Mouse (Mus musculus) thymus, adult 2 months (tissue): ENCODE data around the gene Ccdc78. TPM values are rescaled to one million over a fixed set of nuclear protein-coding genes. Genes with fewer than 3 reads are reported as not detected.
A peak's percentile ranks its signal among the peaks of the same experiment; 100 is the strongest.

Experiments used
- DNase-seq: peaks from one replicate; pipeline ENCODE4 v3.0.0; 2021
- H3K27ac ChIP-seq: fragments of 200-500 bp; 2 replicates; pipeline ENCODE4 v1.5.1; 2012; ENCODE audit warnings: low read length, control low read depth; ENCODE audit not compliant: control insufficient read depth, insufficient read depth
- H3K27me3 ChIP-seq: fragments of 200-500 bp; 2 replicates; pipeline ENCODE4 v1.6.1; 2012; ENCODE audit warnings: mild to moderate bottlenecking, low read length, moderate library complexity, mixed read lengths; ENCODE audit not compliant: control insufficient read depth, insufficient read depth
- H3K36me3 ChIP-seq: fragments of 200-500 bp; 2 replicates; pipeline ENCODE4 v1.6.1; 2012; ENCODE audit warnings: mild to moderate bottlenecking, low read length, moderate library complexity; ENCODE audit not compliant: control insufficient read depth, insufficient read depth
- H3K4me1 ChIP-seq: fragments of 200-500 bp; replicated peaks from 2 replicates; pipeline ENCODE4 v1.6.1; 2012; ENCODE audit warnings: low read length; ENCODE audit not compliant: control insufficient read depth, insufficient read depth
- H3K4me3 ChIP-seq: fragments of 200-500 bp; 2 replicates; pipeline ENCODE4 v1.5.1; 2012; ENCODE audit warnings: mild to moderate bottlenecking, low read length, control low read depth, moderate library complexity; ENCODE audit not compliant: control insufficient read depth, insufficient read depth
- CTCF ChIP-seq: fragments of 200-500 bp; IDR thresholded peaks from 2 replicates; pipeline ENCODE4 v1.5.1; 2012; ENCODE audit warnings: mild to moderate bottlenecking, control low read depth, low read length, moderate library complexity, borderline replicate concordance; ENCODE audit not compliant: control insufficient read depth, poor library complexity, insufficient read depth; ENCODE audit errors: extremely low read depth
- POLR2A ChIP-seq: fragments of 200-500 bp; IDR thresholded peaks from 2 replicates; pipeline ENCODE4 v1.6.1; 2012; ENCODE audit warnings: mild to moderate bottlenecking, low read length, control low read depth, moderate library complexity; ENCODE audit not compliant: control insufficient read depth, poor library complexity, insufficient read depth; ENCODE audit errors: extremely low read depth
- WGBS: fragments of 180-500 bp; shearing (Covaris S2); methylation state at CpG from one replicate; pipeline ENCODE4 v1.1.7; 2018; 5-methylcytosine and 5-hydroxymethylcytosine counted together
- polyA plus RNA-seq: library from polyadenylated mRNA; depleted of rRNA; stranded (reverse); fragments of >200 nt; gene quantifications from 2 replicates; pipeline ENCODE4 v1.2.3, GENCODE M21; 2012

Gene Ccdc78
- polyA plus RNA-seq, 1 experiment, result 0.27 TPM

DNA sequence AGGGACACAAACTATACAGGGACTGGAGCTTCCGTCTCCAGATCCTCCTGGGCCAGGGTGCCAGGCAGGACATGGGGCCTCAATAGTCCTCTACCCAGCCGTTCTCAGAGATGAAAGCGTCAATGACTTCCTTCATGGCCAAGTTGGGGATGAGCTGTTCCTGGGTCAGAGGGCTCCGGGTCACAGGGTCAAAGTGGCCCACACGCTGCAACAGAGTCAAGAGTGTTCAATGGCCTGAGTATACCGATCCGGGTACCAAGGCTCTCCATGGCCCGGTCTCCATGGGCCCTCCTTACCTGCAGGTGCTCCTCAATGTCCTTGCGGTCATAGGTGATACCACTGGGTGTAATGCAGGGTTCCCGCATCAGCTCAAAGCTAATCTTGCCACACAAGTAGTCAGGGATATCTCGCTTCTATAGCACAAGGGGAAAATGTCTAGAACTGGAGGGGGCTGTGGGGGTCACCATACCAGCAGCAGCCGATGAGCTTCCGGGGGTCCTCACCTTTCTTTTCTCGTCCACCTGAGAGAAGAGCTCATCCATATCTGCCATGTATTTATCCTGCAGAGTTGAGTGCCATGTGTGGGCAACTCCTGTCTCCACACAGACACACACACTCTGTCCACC is 44.5 kb downstream of the Ccdc78 start:
- H3K4me3 ChIP-seq, result no peak overlapping the region
- no peak for TF ChIP-seq POLR2A
- no peak for TF ChIP-seq CTCF

DNA sequence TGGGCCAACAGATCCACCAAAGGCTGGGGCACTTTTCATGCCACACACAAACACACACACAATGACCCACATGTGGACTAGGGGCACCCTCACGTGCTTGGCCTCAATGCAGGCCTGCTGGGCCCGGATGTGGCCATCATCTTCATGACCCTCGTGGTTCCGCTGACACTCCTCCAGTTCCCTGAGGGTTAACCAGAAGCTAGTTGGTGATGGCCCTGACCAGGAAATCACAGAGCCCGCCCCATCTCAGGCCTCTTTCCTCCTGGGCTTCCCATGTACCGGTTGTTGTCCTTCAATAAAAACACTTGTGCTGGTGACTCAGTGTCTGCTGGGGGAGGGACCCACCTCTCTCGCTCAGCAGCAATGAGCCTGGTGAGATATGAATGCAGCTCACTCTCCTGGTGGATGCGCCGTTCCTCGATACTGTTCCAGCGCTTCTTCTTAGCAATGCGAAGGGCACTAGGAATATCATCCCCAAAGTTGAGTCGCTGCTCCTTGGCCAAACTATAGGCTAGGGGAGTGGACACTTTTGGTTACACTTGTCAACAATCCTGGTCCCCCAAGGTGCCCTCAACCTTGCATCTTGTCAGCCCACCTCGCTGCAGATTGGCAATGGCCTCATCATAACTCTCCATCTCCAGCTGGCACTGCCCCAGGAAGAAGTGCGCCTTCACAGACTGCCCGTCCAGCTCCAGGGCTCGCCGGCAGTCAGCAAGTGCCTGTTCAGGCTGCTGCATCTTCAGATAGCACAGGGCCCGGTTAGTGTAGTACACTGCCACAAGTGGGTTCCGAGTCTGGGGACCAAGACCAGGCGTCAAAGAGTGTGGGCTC is 45.3 kb downstream of the Ccdc78 start:
- Histone ChIP-seq H3K4me3 (peak overlapping the region; percentile 93), H3K27me3 (no peaks in the 10 kb centered on the region), H3K36me3 (peaks cover 4% of the 10 kb centered on the region; the same call in 1 of the 2 replicates), H3K27ac (no peak overlapping the region), H3K4me1 (peaks cover 46% of the 10 kb centered on the region)
- TF ChIP-seq POLR2A (no peak), CTCF (no peak)
- WGBS, result 60% methylated on average over 21 of the region's 21 CpGs
- DNase-seq, result no peak

More for the DNA sequence above, 44.5 kb downstream of the Ccdc78 start:
- DNase-seq, result no peak
- H3K4me1 ChIP-seq, result peaks cover 41% of the 10 kb centered on the region
- H3K27ac ChIP-seq, result no peak overlapping the region
- peaks cover 4% of the 10 kb centered on the region; the same call in 1 of the 2 replicates for H3K36me3 ChIP-seq
- 95% methylated on average over 14 of the region's 14 CpGs for WGBS
- H3K27me3 ChIP-seq, result no peaks in the 10 kb centered on the region

DNA sequence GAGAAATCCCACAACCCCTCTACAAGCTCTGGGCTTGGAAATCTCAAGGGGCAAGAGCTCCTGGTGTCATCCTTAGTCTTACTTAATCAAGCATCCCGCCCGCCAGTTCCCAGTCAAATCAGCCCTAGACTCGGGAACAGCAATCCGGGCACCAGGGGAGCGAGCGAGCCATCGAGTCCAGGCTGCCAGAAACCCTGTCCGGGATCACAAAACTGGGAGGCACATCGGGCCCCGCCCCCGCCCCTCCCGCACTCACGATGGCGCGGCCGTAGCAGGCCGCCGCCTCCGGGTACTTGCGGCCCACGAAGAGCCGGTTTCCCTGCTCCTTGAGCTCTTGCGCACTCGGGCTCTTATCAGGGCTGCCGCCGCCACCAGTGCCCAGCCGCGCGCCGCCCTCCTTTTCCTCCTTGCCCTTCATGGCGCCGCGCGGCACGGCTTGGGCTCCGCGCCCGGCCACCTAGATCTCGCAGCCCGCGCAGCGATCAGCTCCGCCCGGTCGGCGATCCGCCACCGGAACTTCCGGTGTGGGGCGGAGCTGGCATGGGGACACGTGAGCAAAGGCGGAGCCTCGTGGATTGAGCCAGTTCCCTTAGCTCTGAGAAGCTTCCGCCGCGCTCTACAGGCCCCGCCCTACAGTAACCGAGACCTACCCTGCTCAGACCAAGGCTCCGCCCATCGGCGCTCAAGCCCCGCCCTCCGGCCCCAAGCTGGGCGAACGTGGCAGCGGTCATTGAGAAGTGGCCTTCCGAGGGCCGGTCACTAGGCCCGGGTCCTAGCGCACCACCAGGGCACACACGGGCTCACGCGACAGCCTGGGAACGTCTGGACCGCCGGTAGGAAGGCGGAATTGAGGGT is 46.3 kb downstream of the Ccdc78 start:
- TF ChIP-seq CTCF (peak; percentile 53), POLR2A (peak; percentile 79)
- no peaks in the 10 kb centered on the region for H3K27me3 ChIP-seq
- H3K36me3 ChIP-seq, result peaks cover 4% of the 10 kb centered on the region; the same call in 1 of the 2 replicates
- under 1% methylated on average over 76 of the region's 77 CpGs for WGBS
- peak; percentile 98 for DNase-seq
- no peak overlapping the region for H3K27ac ChIP-seq
- peaks cover 56% of the 10 kb centered on the region for H3K4me1 ChIP-seq
- H3K4me3 ChIP-seq, result peak overlapping the region; percentile 93

DNA sequence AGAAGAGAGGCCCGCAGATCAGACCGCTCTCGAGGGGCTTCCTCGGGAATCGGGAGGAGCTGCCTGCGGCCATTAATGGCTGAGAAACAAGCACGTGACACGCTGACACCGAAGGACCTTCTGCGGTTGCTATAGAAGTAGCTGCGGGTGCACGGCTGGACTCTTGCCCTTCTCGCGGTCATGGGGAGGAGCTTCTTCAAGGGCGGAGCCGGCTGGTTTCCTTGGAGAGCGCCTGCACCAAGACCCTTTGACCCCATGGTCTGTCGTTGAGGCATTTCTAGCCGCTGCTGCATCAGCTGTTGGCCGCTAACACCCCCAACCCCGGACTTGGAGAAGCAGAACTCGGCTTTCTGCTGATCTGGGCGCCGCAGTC is 46.9 kb downstream of the Ccdc78 start, which contains the start of gene Stub1:
Gene Stub1 (minus strand): TSS at position 114 of the 373 bp plus-strand sequence.
- Histone ChIP-seq H3K36me3 (peaks cover 8% of the 10 kb centered on the region), H3K4me1 (peaks cover 55% of the 10 kb centered on the region), H3K4me3 (peak within 1 kb of the TSS; percentile 93), H3K27ac (no peak within 1 kb of the TSS), H3K27me3 (no peaks in the 10 kb centered on the region)
- under 1% methylated on average over 24 of the region's 24 CpGs for WGBS
- DNase-seq, result peak; percentile 60
- TF ChIP-seq POLR2A, result no peak
- TF ChIP-seq CTCF, result no peak

DNA sequence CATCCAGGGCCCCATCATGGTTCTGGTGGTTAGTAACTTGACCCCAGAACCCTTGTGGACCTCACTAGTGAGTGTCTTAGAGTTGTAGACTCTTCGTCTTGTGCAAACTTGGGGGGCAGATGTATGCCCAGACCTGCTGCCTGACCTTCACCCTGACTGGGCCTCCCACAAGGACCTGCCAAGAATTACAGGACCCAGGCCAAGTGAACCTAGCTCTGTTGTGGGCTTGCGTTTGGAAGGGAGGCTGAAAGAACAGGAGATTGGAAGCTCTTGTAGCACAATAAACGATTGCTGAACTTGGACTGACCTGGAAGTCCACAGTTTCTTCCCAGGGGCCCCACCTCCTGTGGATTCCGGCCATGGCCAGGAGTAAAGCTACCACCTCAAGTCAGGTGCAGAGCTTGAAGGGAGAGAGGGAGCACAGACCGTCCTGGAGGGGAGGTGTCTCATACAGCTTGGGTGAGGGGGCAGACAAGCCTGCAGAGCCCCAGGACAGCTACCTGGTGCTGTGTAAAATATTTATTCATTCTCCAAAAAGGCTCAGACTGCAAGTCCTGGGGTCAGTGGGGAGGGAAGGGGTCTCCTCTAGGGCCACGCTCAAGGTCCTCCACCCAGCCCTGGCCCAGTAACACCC is 47.7 kb downstream of the Ccdc78 start:
- H3K27me3 ChIP-seq, result no peaks in the 10 kb centered on the region
- H3K4me1 ChIP-seq, result peaks cover 51% of the 10 kb centered on the region
- peak overlapping the region; percentile 93 for H3K4me3 ChIP-seq
- no peak for DNase-seq
- TF ChIP-seq CTCF (no peak), POLR2A (no peak)
- WGBS, result 59% methylated on average over 6 of the region's 6 CpGs
- peaks cover 13% of the 10 kb centered on the region for H3K36me3 ChIP-seq
- no peak overlapping the region for H3K27ac ChIP-seq

DNA sequence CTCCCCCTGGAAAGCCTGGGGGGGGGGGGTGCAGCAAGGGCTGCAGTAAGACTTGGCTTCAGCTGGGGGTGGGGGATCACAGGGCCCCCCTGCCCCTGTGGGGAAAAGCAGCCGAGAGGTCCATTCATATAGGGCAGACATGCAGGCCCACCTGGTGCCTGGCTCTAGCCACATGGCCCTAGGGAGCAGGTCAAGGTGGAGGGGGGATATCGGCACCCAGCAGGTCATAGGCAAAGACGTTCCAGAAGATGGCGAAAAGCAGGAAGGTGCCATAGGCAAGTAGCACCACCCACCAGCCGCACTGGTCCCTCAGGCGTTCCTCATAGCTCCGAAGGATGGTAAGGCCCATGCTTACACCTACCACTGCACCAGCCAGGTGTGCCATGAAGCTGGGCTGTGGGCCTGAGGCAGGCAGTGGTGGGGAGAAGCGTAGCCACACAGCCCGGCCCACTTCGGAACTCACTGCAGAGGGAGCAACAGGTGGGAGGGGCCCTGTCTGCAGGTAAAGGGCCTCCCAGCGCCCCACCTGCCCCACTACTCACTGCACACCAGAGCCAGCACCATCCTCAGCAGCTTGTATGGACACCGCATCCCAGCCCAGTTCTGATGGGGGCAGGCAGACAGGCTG is 48.3 kb downstream of the Ccdc78 start:
- Histone ChIP-seq H3K27me3 (no peaks in the 10 kb centered on the region), H3K36me3 (peaks cover 19% of the 10 kb centered on the region), H3K27ac (no peak overlapping the region), H3K4me3 (no peak overlapping the region), H3K4me1 (peaks cover 44% of the 10 kb centered on the region)
- no peak for DNase-seq
- no peak for TF ChIP-seq CTCF
- no peak for TF ChIP-seq POLR2A
- WGBS, result 95% methylated on average over 12 of the region's 12 CpGs
